Mouse (Mus musculus): Measurements from ENCODE around the gene Gm15114.
"Not testable (repeated sequence)": the region's sequence is repeated elsewhere in the genome, so short reads cannot be mapped to it uniquely, and the experiment has no call there.

Gene Gm15114

DNA sequence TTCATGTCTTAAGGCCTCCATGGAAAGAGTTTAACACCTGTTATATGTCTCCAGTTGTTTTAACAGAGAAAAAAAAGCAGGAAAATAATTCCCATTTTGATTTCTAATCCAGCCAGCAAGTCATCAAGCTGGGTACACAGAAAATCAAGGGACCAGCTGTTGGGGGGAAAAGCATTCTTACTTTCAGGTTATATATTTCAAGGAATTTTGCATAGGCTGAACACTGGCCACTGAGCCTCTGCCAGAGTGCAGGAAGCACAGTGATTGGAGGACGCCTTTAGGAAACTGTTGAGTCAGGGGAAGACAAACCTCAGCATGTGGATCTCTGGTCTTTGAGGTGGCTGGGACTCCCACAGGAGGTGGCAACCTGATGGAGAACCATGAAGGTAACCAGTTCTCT, at the start of gene Gm15114:
TSS of gene Gm15114 (plus strand) at position 301 of the 400 bp plus-strand sequence.
- not testable (repeated sequence) for DNase-seq (ENCODE audit: low read depth, low spot score)

Data from R1 (cell line).